Mouse (Mus musculus): ENCODE measurements around the gene Mysm1. TPM values are rescaled to one million over a fixed set of nuclear protein-coding genes. Genes with fewer than 3 reads are reported as not detected.

The Mysm1 gene
- total RNA-seq, 2 experiments from 2014 or later = 11.8 to 14.2 TPM

GRCm38 (mm10) chr4:94952773-94953172, 26.1 kb downstream of the Mysm1 start:
- DNase-seq = no peak

GRCm38 (mm10) chr4:94941221-94941855, 37.6 kb downstream of the Mysm1 start:
- DNase-seq = no peak

- DNase-seq = no peak
Measured at GRCm38 (mm10) chr4:94928743-94929142, 50.2 kb downstream of the Mysm1 start, which contains the start of gene Eqtn. Gene Eqtn, minus strand, starts transcription at chr4:94928843.

GRCm38 (mm10) chr4:94901780-94902179, 77.1 kb downstream of the Mysm1 start:
- DNase-seq = no peak

- no peak for DNase-seq
Measured at GRCm38 (mm10) chr4:94900744-94901143, 78.2 kb downstream of the Mysm1 start.

Other genes with a start within 250 kb of the Mysm1 start
- 10 to 100 TPM; 24.3 to 30.9 TPM for gene Tek, start 239.8 kb downstream of the Mysm1 start, total RNA-seq (2021)
- gene Eqtn, start 50.3 kb downstream of the Mysm1 start, total RNA-seq (2021) = under 1 TPM; 0.40 to 0.75 TPM
- 100 to 1,000 TPM in 1 of 2 experiments, 10 to 100 TPM in 1; 31.5 to 100 TPM for gene Jun, start 73.1 kb upstream of the Mysm1 start, total RNA-seq (2021)